Mouse (Mus musculus): ENCODE data around the gene Gm16181.
A peak's percentile ranks its signal among the peaks of the same experiment; 100 is the strongest.

Gm16181 gene

DNA sequence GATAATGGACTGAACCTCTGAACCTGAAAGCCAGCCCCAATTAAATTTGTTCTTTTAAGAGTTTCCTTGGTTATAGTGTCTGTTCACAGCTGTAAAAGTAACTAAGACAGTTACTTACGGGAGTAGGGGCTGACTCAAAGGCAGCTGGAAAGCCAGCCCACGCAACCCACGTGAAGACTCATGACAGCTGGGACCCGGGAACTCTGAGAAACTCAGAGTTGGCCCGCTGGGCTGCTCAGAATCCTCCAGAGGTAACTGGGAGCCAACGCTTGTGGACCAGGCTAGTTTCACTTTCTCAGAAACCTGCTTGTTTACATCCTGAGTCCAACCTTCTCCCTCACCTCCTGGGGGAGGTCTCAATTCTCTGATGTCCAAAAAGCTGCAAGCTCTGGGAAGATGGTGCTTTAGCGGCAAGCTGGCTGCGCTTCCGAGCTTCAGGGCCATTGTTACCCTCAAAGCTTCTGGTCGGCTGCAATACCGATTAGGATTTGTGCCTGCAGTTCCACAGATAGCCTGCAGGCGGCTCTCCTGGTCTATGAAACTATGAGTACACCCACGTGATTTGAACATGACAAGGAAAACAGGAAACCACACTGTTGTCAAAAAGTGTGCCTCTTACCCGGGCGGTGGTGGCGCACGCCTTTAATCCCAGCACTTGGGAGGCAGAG, 37.3 kb downstream of the Gm16181 start:
- TF ChIP-seq NANOG (IDR thresholded peaks at IDR 0.05; ENCODE audit: borderline replicate concordance, low read length): no peak
- TF ChIP-seq CTCF (conservative IDR thresholded peaks at IDR 0.05; ENCODE audit: low read length): peak; percentile 95
- Histone ChIP-seq H3K27me3 (ENCODE audit: insufficient read depth, low read length) (peaks cover 39% of the 10 kb centered on the region), H3K9me3 (ENCODE audit: low read length) (no peaks in the 10 kb centered on the region), H3K36me3 (ENCODE audit: insufficient read depth, low read length) (peaks cover 15% of the 10 kb centered on the region), H3K4me3 (replicated peaks; ENCODE audit: low read length) (no peak overlapping the region), H3K4me1 (replicated peaks; ENCODE audit: low read depth, low read length) (peaks cover 51% of the 10 kb centered on the region)

DNA sequence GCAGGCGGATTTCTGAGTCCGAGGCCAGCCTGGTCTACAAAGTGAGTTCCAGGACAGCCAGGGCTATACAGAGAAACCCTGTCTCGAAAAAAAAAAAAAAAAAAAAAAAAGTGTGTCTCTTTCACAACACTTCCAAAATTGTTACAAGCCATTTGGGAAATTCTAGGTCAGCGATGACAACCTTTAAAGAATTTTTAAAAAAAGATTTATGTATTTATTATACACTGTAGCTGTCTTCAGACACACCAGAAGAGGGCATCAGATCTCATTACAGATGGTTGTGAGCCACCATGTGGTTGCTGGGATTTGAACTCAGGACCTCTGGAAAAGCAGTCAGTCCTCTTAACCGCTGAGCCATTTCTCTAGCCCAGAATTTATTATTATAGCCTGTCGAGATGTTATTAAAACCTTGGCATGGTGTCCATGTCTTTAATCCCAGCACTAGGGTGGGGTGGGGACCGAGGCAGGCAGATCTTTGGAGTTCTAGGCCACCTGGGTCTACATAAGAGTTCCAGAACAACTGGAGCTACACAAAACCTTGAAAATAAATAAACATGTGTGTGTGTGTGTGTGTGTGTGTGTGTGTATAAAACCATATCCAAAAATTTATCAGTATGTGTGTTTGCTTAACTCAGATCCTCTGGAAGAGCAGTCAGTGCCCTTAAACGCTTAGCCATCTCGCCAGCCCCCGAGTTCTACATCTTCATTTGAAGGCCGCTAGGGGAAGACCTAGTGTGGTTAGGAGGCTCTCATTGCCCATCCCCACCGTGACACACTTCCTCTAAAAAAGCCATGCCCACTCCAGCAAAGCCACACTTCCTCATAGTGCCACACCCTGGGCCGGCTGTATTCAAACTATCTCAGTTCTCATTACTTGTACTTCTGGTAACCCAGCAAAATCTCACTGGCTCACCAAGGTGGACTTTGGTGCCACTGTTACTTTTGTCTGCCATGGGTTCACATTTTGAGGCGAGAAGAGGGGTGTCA, 38.2 kb downstream of the Gm16181 start:
- no peak for TF ChIP-seq POU5F1 (IDR thresholded peaks at IDR 0.05; ENCODE audit: borderline replicate concordance, low read length)
- TF ChIP-seq CTCF (conservative IDR thresholded peaks at IDR 0.05; ENCODE audit: low read length): no peak
- Histone ChIP-seq H3K27me3 (ENCODE audit: insufficient read depth, low read length) (peaks cover 47% of the 10 kb centered on the region), H3K9me3 (ENCODE audit: low read length) (no peaks in the 10 kb centered on the region), H3K4me3 (replicated peaks; ENCODE audit: low read length) (no peak overlapping the region), H3K36me3 (ENCODE audit: insufficient read depth, low read length) (peaks cover 7% of the 10 kb centered on the region), H3K4me1 (replicated peaks; ENCODE audit: low read depth, low read length) (peaks cover 43% of the 10 kb centered on the region)

GRCm38 (mm10) chr17:35259621-35260020, 39.0 kb downstream of the Gm16181 start:
- Histone ChIP-seq H3K4me1 (replicated peaks; ENCODE audit: low read depth, low read length) (peaks cover 35% of the 10 kb centered on the region), H3K9me3 (ENCODE audit: low read length) (no peaks in the 10 kb centered on the region), H3K4me3 (replicated peaks; ENCODE audit: low read length) (no peak overlapping the region), H3K27me3 (ENCODE audit: insufficient read depth, low read length) (peaks cover 55% of the 10 kb centered on the region), H3K36me3 (ENCODE audit: insufficient read depth, low read length) (no peaks in the 10 kb centered on the region)
- TF ChIP-seq POU5F1 (IDR thresholded peaks at IDR 0.05; ENCODE audit: borderline replicate concordance, low read length) (no peak), CTCF (conservative IDR thresholded peaks at IDR 0.05; ENCODE audit: low read length) (no peak), NANOG (IDR thresholded peaks at IDR 0.05; ENCODE audit: borderline replicate concordance, low read length) (no peak)

GRCm38 (mm10) chr17:35261651-35262050, 41.0 kb downstream of the Gm16181 start:
- Histone ChIP-seq H3K4me3 (replicated peaks; ENCODE audit: low read length) (no peak overlapping the region), H3K36me3 (ENCODE audit: insufficient read depth, low read length) (no peaks in the 10 kb centered on the region), H3K27me3 (ENCODE audit: insufficient read depth, low read length) (peaks cover 66% of the 10 kb centered on the region), H3K4me1 (replicated peaks; ENCODE audit: low read depth, low read length) (peaks cover 31% of the 10 kb centered on the region), H3K9me3 (ENCODE audit: low read length) (no peaks in the 10 kb centered on the region)
- no peak for TF ChIP-seq POU5F1 (IDR thresholded peaks at IDR 0.05; ENCODE audit: borderline replicate concordance, low read length)
- TF ChIP-seq CTCF (conservative IDR thresholded peaks at IDR 0.05; ENCODE audit: low read length): no peak
- no peak for TF ChIP-seq NANOG (IDR thresholded peaks at IDR 0.05; ENCODE audit: borderline replicate concordance, low read length)

DNA sequence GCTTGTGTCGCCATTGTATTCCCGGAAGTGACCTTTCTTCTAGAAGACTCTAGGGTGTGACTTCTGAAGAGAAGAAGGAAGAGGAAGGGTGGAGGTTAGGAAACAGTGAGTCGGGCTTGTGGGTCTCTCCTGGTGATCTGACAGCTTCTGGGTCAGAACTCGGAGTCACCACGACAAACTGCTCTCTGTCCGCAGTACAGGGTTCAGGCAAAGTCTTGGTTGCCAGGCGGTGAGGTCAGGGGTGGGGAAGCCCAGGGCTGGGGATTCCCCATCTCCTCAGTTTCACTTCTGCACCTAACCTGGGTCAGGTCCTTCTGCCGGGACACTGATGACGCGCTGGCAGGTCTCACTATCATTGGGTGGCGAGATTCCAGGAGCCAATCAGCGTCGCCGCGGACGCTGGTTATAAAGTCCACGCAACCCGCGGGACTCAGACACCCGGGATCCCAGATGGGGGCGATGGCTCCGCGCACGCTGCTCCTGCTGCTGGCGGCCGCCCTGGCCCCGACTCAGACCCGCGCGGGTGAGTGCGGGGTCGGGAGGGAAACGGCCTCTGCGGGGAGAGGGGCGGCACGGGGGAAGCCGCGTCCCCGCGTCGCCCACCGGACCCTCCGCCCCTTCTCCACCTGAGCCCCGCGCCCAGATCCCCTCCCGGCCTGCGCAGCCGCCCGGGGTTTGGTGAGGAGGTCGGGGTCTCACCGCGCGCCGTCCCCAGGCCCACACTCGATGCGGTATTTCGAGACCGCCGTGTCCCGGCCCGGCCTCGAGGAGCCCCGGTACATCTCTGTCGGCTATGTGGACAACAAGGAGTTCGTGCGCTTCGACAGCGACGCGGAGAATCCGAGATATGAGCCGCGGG, 42.3 kb downstream of the Gm16181 start, which contains the start of gene H2-D1:
TSS of gene H2-D1 (plus strand) at position 67 of the 859 bp plus-strand sequence.
- Histone ChIP-seq H3K4me3 (replicated peaks; ENCODE audit: low read length) (peak within 1 kb of the TSS; percentile 86), H3K36me3 (ENCODE audit: insufficient read depth, low read length) (no peaks in the 10 kb centered on the region), H3K27me3 (ENCODE audit: insufficient read depth, low read length) (peaks cover 63% of the 10 kb centered on the region), H3K4me1 (replicated peaks; ENCODE audit: low read depth, low read length) (peaks cover 28% of the 10 kb centered on the region), H3K9me3 (ENCODE audit: low read length) (no peaks in the 10 kb centered on the region)
- TF ChIP-seq CTCF (conservative IDR thresholded peaks at IDR 0.05; ENCODE audit: low read length): no peak
- TF ChIP-seq NANOG (IDR thresholded peaks at IDR 0.05; ENCODE audit: borderline replicate concordance, low read length): no peak
- TF ChIP-seq POU5F1 (IDR thresholded peaks at IDR 0.05; ENCODE audit: borderline replicate concordance, low read length): no peak

- Histone ChIP-seq H3K4me1 (replicated peaks; ENCODE audit: low read depth, low read length) (peaks cover 26% of the 10 kb centered on the region), H3K36me3 (ENCODE audit: insufficient read depth, low read length) (no peaks in the 10 kb centered on the region), H3K4me3 (replicated peaks; ENCODE audit: low read length) (peak overlapping the region; percentile 86), H3K27me3 (ENCODE audit: insufficient read depth, low read length) (peaks cover 67% of the 10 kb centered on the region), H3K9me3 (ENCODE audit: low read length) (no peaks in the 10 kb centered on the region)
- TF ChIP-seq NANOG (IDR thresholded peaks at IDR 0.05; ENCODE audit: borderline replicate concordance, low read length) (no peak), CTCF (conservative IDR thresholded peaks at IDR 0.05; ENCODE audit: low read length) (no peak), POU5F1 (IDR thresholded peaks at IDR 0.05; ENCODE audit: borderline replicate concordance, low read length) (no peak)
Observed at GRCm38 (mm10) chr17:35263523-35263883, 42.9 kb downstream of the Gm16181 start.

- peaks cover 58% of the 10 kb centered on the region for H3K27me3 ChIP-seq (ENCODE audit: insufficient read depth, low read length)
- H3K36me3 ChIP-seq (ENCODE audit: insufficient read depth, low read length): no peaks in the 10 kb centered on the region
- no peak overlapping the region for H3K4me3 ChIP-seq (replicated peaks; ENCODE audit: low read length)
- no peaks in the 10 kb centered on the region for H3K9me3 ChIP-seq (ENCODE audit: low read length)
- TF ChIP-seq NANOG (IDR thresholded peaks at IDR 0.05; ENCODE audit: borderline replicate concordance, low read length) (no peak), CTCF (conservative IDR thresholded peaks at IDR 0.05; ENCODE audit: low read length) (no peak), POU5F1 (IDR thresholded peaks at IDR 0.05; ENCODE audit: borderline replicate concordance, low read length) (no peak)
- H3K4me1 ChIP-seq (replicated peaks; ENCODE audit: low read depth, low read length): peaks cover 2% of the 10 kb centered on the region
Observed at GRCm38 (mm10) chr17:35267399-35268086, 46.9 kb downstream of the Gm16181 start.

All from E14TG2a.4 (cell line).